Mouse (Mus musculus): Measurements from ENCODE around the gene Tmcc1.

GRCm38 (mm10) chr6:116198173-116198572 is 4.9 kb upstream of the Tmcc1 start:
- no peak for TF ChIP-seq POLR2A (IDR thresholded peaks at IDR 0.05; ENCODE audit: insufficient read length, low read depth)
- no peak for TF ChIP-seq POLR2AphosphoS2 (IDR thresholded peaks at IDR 0.05; ENCODE audit: insufficient read length, low read depth)
- no peak for TF ChIP-seq MAX (IDR thresholded peaks at IDR 0.05; ENCODE audit: low read depth)
- TF ChIP-seq MYOD1 (IDR thresholded peaks at IDR 0.05; ENCODE audit: control insufficient read depth in 1 of 3, insufficient read length in 2 of 3, low read depth in 2 of 3): no peak
- no peak for TF ChIP-seq REST (IDR thresholded peaks at IDR 0.05; ENCODE audit: insufficient read depth, insufficient read length)
